Mouse (Mus musculus): ENCODE measurements at regions not wholly inside any gene's neighbourhood (a gene's known extent, or its start where the extent isn't known, plus 50 kb on each side); places are given as distances from the start of the nearest gene placed in this dataset.

- TF ChIP-seq CTCF (IDR thresholded peaks at IDR 0.05; ENCODE audit: low read depth, low read length) (no peak), POLR2A (IDR thresholded peaks at IDR 0.05; ENCODE audit: borderline replicate concordance, low read depth, low read length) (no peak)
Observed at GRCm38 (mm10) chr13:100975741-100976140, 142.5 kb upstream of the Slc30a5 start.

Data from bone marrow macrophage, adult 2 months (primary cell).